Comparison of ENCODE assay signal across 25 mouse cellular contexts in the genomic region with DNA sequence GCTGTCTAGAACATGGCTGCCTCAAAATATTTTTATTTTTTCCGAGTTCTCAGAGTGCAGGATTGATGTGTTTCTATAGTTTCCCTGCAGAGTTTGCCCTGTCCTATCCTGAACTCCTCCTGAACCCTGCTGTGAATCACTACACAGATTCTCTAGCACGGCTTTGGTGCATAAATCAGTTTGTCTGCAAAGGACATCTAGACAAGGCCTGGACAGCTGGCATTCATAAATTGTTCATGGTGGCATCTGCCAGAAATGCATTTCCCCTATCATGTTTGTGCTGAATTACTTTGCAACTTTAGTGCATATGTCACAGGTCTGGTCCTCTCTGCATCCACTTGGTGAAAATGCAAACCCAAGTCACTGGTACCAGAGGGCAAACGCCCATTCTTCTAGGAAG.
DNase-seq lines count a peak whose midpoint lies in the region; ATAC-seq and TF ChIP-seq lines count a peak whose summit lies in the region.
"Had no signal": no experiment of that assay in that cellular context is flagged by ENCODE, and none has a peak within 500 bp of the region (broad histone marks: within the 10 kb centered on the region; RNA-seq: fewer than 3 reads in every experiment).

No protein-coding gene starts in this region.

- no peaks in the 10 kb centered on the region for H3K9me3 ChIP-seq in kidney, embryonic 14.5 days (ENCODE audit: control insufficient read depth, low read length)
- no peaks in the 10 kb centered on the region for H3K9me3 ChIP-seq in neural tube, embryonic 13.5 days
- H3K9me3 ChIP-seq in forebrain, postnatal 0 days (ENCODE audit: low read length): no peaks in the 10 kb centered on the region
- H3K9me3 ChIP-seq: forebrain, embryonic 13.5 days; heart, embryonic 10.5 days; heart, embryonic 15.5 days; limb, embryonic 12.5 days; liver, embryonic 15.5 days; lung, embryonic 15.5 days; midbrain, embryonic 12.5 days had no signal

- H3K4me2 ChIP-seq in kidney, embryonic 14.5 days (replicated peaks; ENCODE audit: low read depth, low read length): no peak overlapping the region
- H3K4me2 ChIP-seq in neural tube, embryonic 13.5 days: no peak overlapping the region
- H3K4me2 ChIP-seq in forebrain, postnatal 0 days (ENCODE audit: low read depth): no peak overlapping the region
- H3K4me2 ChIP-seq: forebrain, embryonic 13.5 days; heart, embryonic 15.5 days; limb, embryonic 12.5 days; liver, embryonic 15.5 days; lung, embryonic 15.5 days; midbrain, embryonic 12.5 days had no signal

- H3K4me3 ChIP-seq in kidney, embryonic 14.5 days (ENCODE audit: low read length): no peak overlapping the region
- no peak overlapping the region for H3K4me3 ChIP-seq in neural tube, embryonic 13.5 days
- no peak overlapping the region for H3K4me3 ChIP-seq in forebrain, postnatal 0 days (ENCODE audit: low read depth, low read length)
- H3K4me3 ChIP-seq: forebrain, embryonic 13.5 days; heart, embryonic 10.5 days; heart, embryonic 15.5 days; left cerebral cortex, adult 2 months; limb, embryonic 12.5 days; liver, embryonic 15.5 days; lung, embryonic 15.5 days; midbrain, embryonic 12.5 days had no signal

- no peak overlapping the region; the same call in 1 of the 2 replicates for H3K27ac ChIP-seq in kidney, embryonic 14.5 days (ENCODE audit: low read depth, low read length)
- no peak overlapping the region for H3K27ac ChIP-seq in neural tube, embryonic 13.5 days (replicated peaks)
- no peak overlapping the region for H3K27ac ChIP-seq in forebrain, postnatal 0 days (ENCODE audit: low read depth, low read length)
- H3K27ac ChIP-seq: forebrain, embryonic 13.5 days; heart, embryonic 10.5 days; heart, embryonic 15.5 days; left cerebral cortex, adult 2 months; limb, embryonic 12.5 days; liver, embryonic 15.5 days; lung, embryonic 15.5 days; midbrain, embryonic 12.5 days had no signal

- H3K9ac ChIP-seq in kidney, embryonic 14.5 days (ENCODE audit: low read depth, low read length): no peak overlapping the region
- no peak overlapping the region for H3K9ac ChIP-seq in neural tube, embryonic 13.5 days
- no peak overlapping the region for H3K9ac ChIP-seq in forebrain, postnatal 0 days
- H3K9ac ChIP-seq: forebrain, embryonic 13.5 days; heart, embryonic 15.5 days; limb, embryonic 12.5 days; liver, embryonic 15.5 days; lung, embryonic 15.5 days; midbrain, embryonic 12.5 days had no signal

- H3K4me1 ChIP-seq in kidney, embryonic 14.5 days (ENCODE audit: control insufficient read depth, insufficient read depth, low read length): no peaks in the 10 kb centered on the region
- H3K4me1 ChIP-seq in neural tube, embryonic 13.5 days (replicated peaks): peaks cover 22% of the 10 kb centered on the region
- 0 out of 2 replicates have a peak, but pooled peaks cover 3% of the 10 kb centered on the region for H3K4me1 ChIP-seq in forebrain, postnatal 0 days (ENCODE audit: insufficient read depth)
- H3K4me1 ChIP-seq: heart, embryonic 15.5 days; limb, embryonic 12.5 days; liver, embryonic 15.5 days; lung, embryonic 15.5 days; midbrain, embryonic 12.5 days had no signal

- H3K36me3 ChIP-seq in kidney, embryonic 14.5 days (ENCODE audit: control insufficient read depth, insufficient read depth, low read length): peaks cover 6% of the 10 kb centered on the region; the same call in 1 of the 2 replicates
- H3K36me3 ChIP-seq in neural tube, embryonic 13.5 days: peaks cover 37% of the 10 kb centered on the region
- H3K36me3 ChIP-seq in forebrain, postnatal 0 days (ENCODE audit: insufficient read depth): peaks cover 3% of the 10 kb centered on the region; the same call in 1 of the 2 replicates
- H3K36me3 ChIP-seq: heart, embryonic 10.5 days; heart, embryonic 15.5 days; liver, embryonic 15.5 days; lung, embryonic 15.5 days had no signal

- 27% methylated on average over 3 of the region's 3 CpGs for WGBS in kidney, embryonic 14.5 days
- 22% methylated on average over 3 of the region's 3 CpGs for WGBS in neural tube, embryonic 13.5 days
- 73% methylated on average over 3 of the region's 3 CpGs for WGBS in forebrain, postnatal 0 days

- ATAC-seq in kidney, embryonic 14.5 days (ENCODE audit: low FRiP score, low TSS enrichment): peak; percentile 59; the same call in 1 of the 2 replicates
- ATAC-seq in neural tube, embryonic 13.5 days (ENCODE audit: low read depth): peak; percentile 49; the same call in 1 of the 2 replicates
- ATAC-seq in forebrain, postnatal 0 days: no peak
- ATAC-seq: activated CD4-positive, CD25-positive, alpha-beta regulatory T cell, adult 4 months; forebrain, embryonic 13.5 days; hindbrain, embryonic 16.5 days had no signal

- TF ChIP-seq CTCF in forebrain, postnatal 0 days (IDR thresholded peaks at IDR 0.05; ENCODE audit: low read depth): no peak

- H3K27me3 ChIP-seq in kidney, embryonic 14.5 days (ENCODE audit: control insufficient read depth, insufficient read depth, low read length): no peaks in the 10 kb centered on the region
- H3K27me3 ChIP-seq in neural tube, embryonic 13.5 days: no peaks in the 10 kb centered on the region
- no peaks in the 10 kb centered on the region for H3K27me3 ChIP-seq in forebrain, postnatal 0 days (ENCODE audit: insufficient read depth, low read length)
- H3K27me3 ChIP-seq: CH12.LX; forebrain, embryonic 13.5 days; heart, embryonic 15.5 days; limb, embryonic 12.5 days; liver, embryonic 15.5 days; lung, embryonic 15.5 days; midbrain, embryonic 12.5 days had no signal

- peak; percentile 8 to 65 for DNase-seq in adrenal gland, adult (ENCODE audit: inconsistent age in 2 of 2, low spot score in 1 of 2)
- no peak for DNase-seq in adrenal gland, adult 8-10 months
- no peak for DNase-seq in kidney, adult 8-10 months
- DNase-seq in embryo, embryonic 11.5 days (ENCODE audit: low read depth, low spot score): peak; percentile 29
- no peak for DNase-seq in forebrain, postnatal 0 days
- DNase-seq in layer of hippocampus, adult 9-11 months: no peak
- DNase-seq: cerebellum, adult 11 months; cerebellum, adult 9-10 months; cerebellum, postnatal 36 days; gastrocnemius, postnatal 14 days; retina, postnatal 1 day; right cerebral cortex, postnatal 14 days had no signal

Comparison
In these comparisons a context has a peak if more than half of its experiments do, and no peak if none do; other contexts are left out.
1. DNase-seq: peak in adrenal gland, adult (2 of 2) and embryo, embryonic 11.5 days (single experiment); none in adrenal gland, adult 8-10 months (single experiment), kidney, adult 8-10 months (0 of 2), forebrain, postnatal 0 days (single experiment) and layer of hippocampus, adult 9-11 months (single experiment).